Mouse (Mus musculus): ENCODE data around the gene Nes.

DNA sequence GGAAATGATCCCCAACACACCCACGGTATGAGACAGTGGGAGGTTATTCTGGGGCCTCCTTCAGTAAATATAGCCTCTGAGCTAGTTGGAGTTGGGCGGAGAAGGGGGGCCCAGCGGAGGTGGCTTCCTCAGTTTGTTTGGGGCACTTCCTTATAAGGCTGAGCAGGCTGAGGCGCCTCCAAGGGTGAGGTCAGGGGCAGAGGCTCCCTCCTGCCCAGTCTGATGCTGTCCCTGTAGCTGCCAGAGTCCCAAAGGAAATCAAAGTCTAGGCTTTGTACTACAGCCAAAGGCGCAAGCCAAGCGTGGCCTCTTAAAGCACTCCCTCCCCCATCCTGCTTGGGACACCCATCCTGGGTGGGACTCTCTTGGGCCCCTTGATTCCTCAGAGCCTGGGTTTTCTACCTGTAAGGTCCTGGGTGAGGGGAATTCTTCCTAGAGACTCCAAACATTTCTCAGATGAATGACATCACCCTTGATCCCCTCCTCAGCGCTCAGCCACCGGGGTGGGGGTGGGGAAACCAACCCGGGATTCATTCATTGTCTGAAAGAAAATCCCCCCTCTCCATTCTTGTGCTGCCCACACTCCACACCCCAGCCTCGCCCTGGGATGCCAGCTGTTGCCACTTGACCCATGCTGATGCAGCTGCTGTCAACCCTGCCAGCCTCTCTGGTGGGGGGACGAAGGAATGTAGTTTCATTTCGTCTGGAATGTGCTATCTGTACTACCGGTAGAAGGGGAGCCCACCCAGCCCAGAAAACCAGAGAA, 12.1 kb downstream of the Nes start:
- TF ChIP-seq CTCF (IDR thresholded peaks at IDR 0.05; ENCODE audit: control insufficient read depth, insufficient read depth, insufficient replicate concordance, low read depth, low read length) = no peak
- no peak for TF ChIP-seq POLR2A (IDR thresholded peaks at IDR 0.05; ENCODE audit: control insufficient read depth, low read depth, low read length)

Measured in testis, adult 2 months (tissue).